Mouse (Mus musculus) liver, adult 2 months (tissue): ENCODE data around the gene Ipo8. TPM values are rescaled to one million over a fixed set of nuclear protein-coding genes. Genes with fewer than 3 reads are reported as not detected.

Experiments
- DNase-seq: peaks from one replicate; pipeline ENCODE4 v3.0.0-alpha.2; 2011; ENCODE audit warnings: low read depth, low spot score; ENCODE audit errors: extremely low read depth
- H3K27ac ChIP-seq: fragments of 200-500 bp; replicated peaks from 2 replicates; pipeline ENCODE4 v1.5.1; 2012; ENCODE audit warnings: low read depth, mild to moderate bottlenecking, control low read depth, inconsistent platforms, low read length; ENCODE audit not compliant: insufficient read depth
- H3K27me3 ChIP-seq: fragments of 200-500 bp; 2 replicates; pipeline ENCODE4 v1.6.1; 2012; ENCODE audit warnings: mild to moderate bottlenecking, moderate library complexity, low read length, inconsistent platforms; ENCODE audit not compliant: control insufficient read depth, insufficient read depth
- H3K36me3 ChIP-seq: fragments of 200-500 bp; 2 replicates; pipeline ENCODE4 v1.6.1; 2012; ENCODE audit warnings: low read length, inconsistent platforms; ENCODE audit not compliant: control insufficient read depth, insufficient read depth
- H3K4me1 ChIP-seq: fragments of 200-500 bp; 2 replicates; pipeline ENCODE4 v1.6.1; 2011; ENCODE audit warnings: low read length; ENCODE audit not compliant: control insufficient read depth, insufficient read depth
- H3K4me3 ChIP-seq: fragments of 200-500 bp; 2 replicates; pipeline ENCODE4 v1.5.1; 2011; ENCODE audit warnings: low read depth, mild to moderate bottlenecking, control low read depth, low read length, moderate library complexity; ENCODE audit not compliant: insufficient read depth
- H3K79me2 ChIP-seq: fragments of 200-500 bp; 2 replicates; pipeline ENCODE4 v1.6.1; 2012; ENCODE audit warnings: inconsistent platforms, mild to moderate bottlenecking, low read length, moderate library complexity; ENCODE audit not compliant: control insufficient read depth, insufficient read depth
- H3K9ac ChIP-seq: fragments of 200-500 bp; 2 replicates; pipeline ENCODE4 v1.6.1; 2012; ENCODE audit warnings: low read depth, mild to moderate bottlenecking, control low read depth, inconsistent platforms, low read length
- CTCF ChIP-seq: fragments of 200-500 bp; IDR thresholded peaks from 2 replicates; pipeline ENCODE4 v1.5.1; 2011; ENCODE audit warnings: low read depth, low read length, control low read depth
- POLR2A ChIP-seq: fragments of 200-500 bp; IDR thresholded peaks from 2 replicates; pipeline ENCODE4 v1.6.1; 2011; ENCODE audit warnings: low read length, control low read depth; ENCODE audit not compliant: insufficient read depth; ENCODE audit errors: extremely low read depth
- WGBS: fragments of 180-500 bp; shearing (Covaris S2); methylation state at CpG from one replicate; pipeline ENCODE4 v1.1.7; 2018; 5-methylcytosine and 5-hydroxymethylcytosine counted together
- polyA plus RNA-seq: library from polyadenylated mRNA; depleted of rRNA; stranded (reverse); fragments of >200 nt; gene quantifications from 2 replicates; pipeline ENCODE4 v1.2.3, GENCODE M21; 2012; rRNA removed
- total RNA-seq: library from RNA; depleted of rRNA; stranded (reverse); fragments of >200 nt; gene quantifications from 2 replicates; pipeline ENCODE4 v1.2.3, GENCODE M21; 2014; rRNA removed

The Ipo8 gene
- total and polyA plus RNA-seq, 2 experiments: 12.2 to 52.6 TPM

GRCm38 (mm10) chr6:148727871-148728524 is 103.3 kb downstream of the Ipo8 start:
- Histone ChIP-seq H3K27ac (no peak overlapping the region), H3K36me3 (no peaks in the 10 kb centered on the region), H3K4me3 (no peak overlapping the region), H3K4me1 (no peaks in the 10 kb centered on the region), H3K79me2 (no peaks in the 10 kb centered on the region), H3K9ac (no peak overlapping the region), H3K27me3 (no peaks in the 10 kb centered on the region)
- WGBS: 70% methylated on average over 6 of the region's 6 CpGs
- no peak for DNase-seq
- TF ChIP-seq CTCF (no peak), POLR2A (no peak)

GRCm38 (mm10) chr6:148724453-148724852 is 106.8 kb downstream of the Ipo8 start:
- DNase-seq: no peak
- no peaks in the 10 kb centered on the region for H3K27me3 ChIP-seq
- TF ChIP-seq POLR2A: no peak
- no peak for TF ChIP-seq CTCF
- no peak overlapping the region for H3K4me3 ChIP-seq
- H3K79me2 ChIP-seq: no peaks in the 10 kb centered on the region
- no peak overlapping the region for H3K9ac ChIP-seq
- WGBS: 81% methylated on average over 3 of the region's 3 CpGs
- H3K27ac ChIP-seq: no peak overlapping the region
- no peaks in the 10 kb centered on the region for H3K4me1 ChIP-seq
- H3K36me3 ChIP-seq: no peaks in the 10 kb centered on the region

Other genes with a start within 250 kb of the Ipo8 start
- 3.0 and 4.1 TPM in 2 replicates for gene Caprin2, start 64.8 kb upstream of the Ipo8 start, total RNA-seq
- 1.4 and 3.6 TPM in 2 replicates for gene Caprin2, start 64.8 kb upstream of the Ipo8 start, polyA plus RNA-seq
- 2.7 and 3.2 TPM in 2 replicates for gene Sinhcaf, start 115.0 kb upstream of the Ipo8 start, total RNA-seq
- 0.46 and 0.67 TPM in 2 replicates for gene Sinhcaf, start 115.0 kb upstream of the Ipo8 start, polyA plus RNA-seq